Mouse (Mus musculus): ENCODE results near the gene Med22.

The Med22 gene

GRCm38 (mm10) chr2:26862856-26863255, 47.6 kb downstream of the Med22 start:
- no peak for DNase-seq
